Mouse (Mus musculus): ENCODE data around the gene Slco1c1. TPM values are rescaled to one million over a fixed set of nuclear protein-coding genes. Genes with fewer than 3 reads are reported as not detected.
A peak's percentile ranks its signal among the peaks of the same experiment; 100 is the strongest.
"Not testable (repeated sequence)": the region's sequence is repeated elsewhere in the genome, so short reads cannot be mapped to it uniquely, and the experiment has no call there.

Slco1c1 gene
- polyA plus RNA-seq, 1 experiment from 2014 or later: not detected

DNA sequence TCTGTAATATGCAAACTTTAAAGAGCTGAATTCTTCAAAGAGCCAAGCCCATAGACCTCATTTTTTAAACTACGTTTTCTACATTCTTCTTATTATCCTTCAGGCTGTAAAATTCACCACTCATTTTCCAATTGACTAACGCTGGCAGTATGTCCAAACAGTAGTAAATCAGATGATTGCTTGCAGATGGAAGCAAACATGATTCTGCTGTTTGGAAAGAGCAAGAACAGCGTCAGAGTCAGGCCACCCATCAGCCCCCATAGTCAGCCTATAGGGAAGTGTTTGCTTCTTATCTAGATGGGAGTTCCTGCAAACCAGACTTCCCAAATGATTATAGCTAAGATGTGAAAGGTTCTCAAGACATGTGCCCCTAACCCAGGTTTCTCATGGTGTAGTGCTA lies 13.1 kb downstream of the Slco1c1 start:
- Histone ChIP-seq H3K4me1 (peaks cover 16% of the 10 kb centered on the region; the same call in 1 of the 2 replicates), H3K9me3 (no peaks in the 10 kb centered on the region), H3K36me3 (no peaks in the 10 kb centered on the region), H3K4me3 (no peak overlapping the region), H3K27me3 (ENCODE audit: insufficient read depth, poor library complexity, severe bottlenecking) (no peaks in the 10 kb centered on the region), H3K27ac (no peak overlapping the region)
- 59% methylated on average over 3 of the region's 3 CpGs for WGBS
- no peak for DNase-seq (ENCODE audit: low spot score)

DNA sequence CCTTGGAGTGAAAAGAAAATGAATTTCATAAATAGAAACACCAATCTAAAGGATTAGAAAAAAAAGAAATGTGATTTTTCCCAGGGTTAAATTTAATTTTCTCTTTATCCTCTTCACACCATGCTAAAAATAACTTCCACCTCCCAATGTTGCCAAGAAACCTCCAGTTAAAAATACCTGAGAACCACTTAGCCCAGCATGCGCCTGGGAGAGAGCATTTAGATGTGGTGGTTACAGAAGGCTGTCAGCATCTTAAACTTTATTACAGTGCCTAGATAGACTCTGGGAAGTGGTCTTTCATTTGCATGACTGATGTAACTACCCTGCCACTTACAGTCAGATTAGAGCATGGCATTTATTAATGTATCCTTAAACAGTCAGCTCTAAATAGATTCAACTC lies 17.0 kb downstream of the Slco1c1 start:
- no peak for DNase-seq (ENCODE audit: low spot score)
- WGBS: 35% methylated on average over 1 of the region's 1 CpGs
- Histone ChIP-seq H3K9me3 (no peaks in the 10 kb centered on the region), H3K36me3 (no peaks in the 10 kb centered on the region), H3K4me1 (peaks cover 25% of the 10 kb centered on the region; the same call in 1 of the 2 replicates), H3K27me3 (ENCODE audit: insufficient read depth, poor library complexity, severe bottlenecking) (no peaks in the 10 kb centered on the region), H3K4me3 (no peak overlapping the region), H3K27ac (peak overlapping the region; percentile 81)

DNA sequence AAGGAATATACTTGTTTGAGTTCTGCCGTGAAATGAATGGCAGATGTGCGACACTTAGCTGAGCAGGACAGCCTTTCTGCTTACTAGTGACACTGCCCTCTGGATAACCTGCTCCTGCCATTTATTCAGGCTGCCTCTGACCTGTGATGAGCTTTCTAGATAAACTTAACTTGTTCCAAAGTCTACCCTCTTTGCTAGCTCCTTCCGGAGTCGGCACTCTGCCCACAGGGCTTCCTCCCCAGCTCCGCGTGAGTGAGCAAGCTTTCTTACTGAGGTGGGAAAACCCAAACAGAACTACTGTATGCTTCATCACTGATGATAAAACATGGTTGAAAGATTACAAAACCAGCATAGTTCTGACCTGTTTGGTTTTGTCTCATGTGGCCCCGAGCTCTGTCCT lies 19.2 kb downstream of the Slco1c1 start:
- no peak for DNase-seq (ENCODE audit: low spot score)
- Histone ChIP-seq H3K4me1 (peaks cover 25% of the 10 kb centered on the region; the same call in 1 of the 2 replicates), H3K36me3 (no peaks in the 10 kb centered on the region), H3K9me3 (no peaks in the 10 kb centered on the region), H3K4me3 (no peak overlapping the region), H3K27me3 (ENCODE audit: insufficient read depth, poor library complexity, severe bottlenecking) (no peaks in the 10 kb centered on the region), H3K27ac (no peak overlapping the region)
- WGBS: 83% methylated on average over 7 of the region's 7 CpGs

DNA sequence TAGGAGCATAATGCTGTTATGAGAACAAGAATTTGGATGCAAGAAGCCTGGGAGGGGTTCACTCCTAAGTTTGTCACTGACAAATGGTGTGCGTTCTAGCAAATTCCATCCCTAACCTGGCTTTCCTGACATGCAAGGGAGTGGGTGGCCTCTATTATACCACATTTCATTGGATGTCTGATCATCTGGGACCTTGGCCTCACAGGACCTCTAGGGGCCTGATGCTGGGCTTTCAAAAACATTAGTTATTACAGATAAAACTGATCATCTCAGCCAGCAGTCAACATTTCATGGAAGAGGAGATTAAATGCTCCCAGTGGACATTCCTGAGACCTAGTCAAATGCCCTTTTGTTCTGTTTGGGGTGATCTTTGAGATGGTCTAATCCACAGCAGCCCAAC lies 34.0 kb downstream of the Slco1c1 start:
- Histone ChIP-seq H3K36me3 (no peaks in the 10 kb centered on the region), H3K4me1 (no peaks in the 10 kb centered on the region), H3K9me3 (no peaks in the 10 kb centered on the region), H3K4me3 (no peak overlapping the region), H3K27ac (no peak overlapping the region), H3K27me3 (ENCODE audit: insufficient read depth, poor library complexity, severe bottlenecking) (no peaks in the 10 kb centered on the region)
- 73% methylated on average over 1 of the region's 1 CpGs for WGBS
- DNase-seq (ENCODE audit: low spot score): no peak

DNA sequence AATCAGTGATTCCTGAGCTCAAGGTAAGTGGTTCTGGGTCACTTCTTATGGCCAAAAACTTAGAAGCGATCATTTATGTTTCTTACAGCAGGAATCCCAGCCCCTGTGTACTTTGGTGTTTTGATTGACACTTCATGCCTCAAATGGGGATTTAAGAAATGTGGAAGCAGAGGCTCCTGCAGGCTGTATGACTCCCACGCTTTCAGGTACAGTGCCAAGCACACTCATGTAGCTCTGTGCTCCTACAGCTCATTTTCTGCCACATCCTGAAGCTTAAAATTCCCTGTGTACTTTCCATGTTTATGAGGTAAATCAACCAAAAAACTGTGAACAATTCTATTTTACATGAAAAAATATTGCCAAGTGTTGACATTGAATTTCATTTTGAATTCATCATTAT lies 43.2 kb downstream of the Slco1c1 start:
- Histone ChIP-seq H3K27me3 (ENCODE audit: insufficient read depth, poor library complexity, severe bottlenecking) (no peaks in the 10 kb centered on the region), H3K36me3 (no peaks in the 10 kb centered on the region)
- WGBS: 84% methylated on average over 2 of the region's 2 CpGs

DNA sequence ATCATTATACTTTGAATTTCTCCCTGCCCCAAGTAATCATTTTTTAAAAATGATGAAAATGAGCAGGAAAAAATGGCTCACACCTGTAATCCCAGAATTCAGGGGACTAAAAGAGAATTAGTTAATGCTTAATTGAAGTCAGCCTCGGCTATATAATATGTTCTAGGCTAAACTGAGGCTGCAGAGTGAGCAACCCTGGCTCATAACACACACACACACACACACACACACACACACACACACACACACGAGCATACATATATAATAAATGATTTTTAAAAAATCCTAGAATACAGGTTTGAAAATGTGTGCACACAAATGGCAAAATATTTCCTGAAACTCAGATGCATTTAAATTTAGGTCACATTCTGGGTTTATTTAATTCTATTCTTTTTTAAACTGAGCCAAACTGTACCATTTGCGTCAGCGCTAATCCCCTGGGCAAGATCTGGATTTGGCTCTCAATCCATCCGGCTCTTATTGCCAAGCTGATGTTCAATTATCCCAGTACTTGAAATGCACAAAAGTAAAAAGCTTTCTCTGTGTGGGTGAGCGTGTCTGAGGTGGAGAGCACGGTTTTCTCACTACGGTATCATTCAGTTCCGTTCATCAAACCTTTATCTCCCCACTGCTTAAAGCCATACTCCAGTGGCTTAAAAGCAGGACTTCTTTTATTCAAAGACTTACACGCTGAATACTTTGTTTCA lies 43.8 kb downstream of the Slco1c1 start:
- DNase-seq (ENCODE audit: low spot score): no peak
- H3K27ac ChIP-seq: no peak overlapping the region
- H3K4me3 ChIP-seq: no peak overlapping the region
- H3K27me3 ChIP-seq (ENCODE audit: insufficient read depth, poor library complexity, severe bottlenecking): no peaks in the 10 kb centered on the region
- H3K36me3 ChIP-seq: no peaks in the 10 kb centered on the region
- H3K4me1 ChIP-seq: no peaks in the 10 kb centered on the region
- H3K9me3 ChIP-seq: no peaks in the 10 kb centered on the region
- 83% methylated on average over 10 of the region's 10 CpGs for WGBS

More for the DNA sequence above, 43.2 kb downstream of the Slco1c1 start:
- Histone ChIP-seq H3K4me3 (no peak overlapping the region), H3K27ac (no peak overlapping the region), H3K9me3 (no peaks in the 10 kb centered on the region), H3K4me1 (no peaks in the 10 kb centered on the region)
- DNase-seq (ENCODE audit: low spot score): no peak

DNA sequence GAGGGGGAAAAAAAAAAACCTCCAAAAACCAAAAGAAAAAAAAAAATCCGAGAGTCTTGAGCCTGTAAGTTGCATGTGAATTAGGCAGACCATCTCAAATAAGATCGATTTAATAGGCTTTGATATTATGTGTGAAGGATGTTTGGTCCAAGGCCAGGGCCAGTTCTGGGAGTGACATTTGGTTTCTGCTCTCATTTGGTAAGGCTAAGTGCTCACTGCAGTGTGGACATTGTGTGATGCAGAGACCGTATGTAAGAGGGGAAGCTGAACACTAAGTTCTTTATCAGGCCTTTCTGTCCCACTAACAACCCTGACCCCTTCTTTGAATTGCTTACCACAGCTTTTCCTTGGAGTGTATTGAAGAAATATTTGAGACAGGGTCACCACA lies 44.4 kb downstream of the Slco1c1 start:
- Histone ChIP-seq H3K4me1 (no peaks in the 10 kb centered on the region), H3K27me3 (ENCODE audit: insufficient read depth, poor library complexity, severe bottlenecking) (no peaks in the 10 kb centered on the region), H3K27ac (no peak overlapping the region), H3K9me3 (no peaks in the 10 kb centered on the region), H3K36me3 (no peaks in the 10 kb centered on the region), H3K4me3 (no peak overlapping the region)
- whole genome bisulfite sequencing: 75% methylated on average over 3 of the region's 3 CpGs
- no peak for DNase-seq (ENCODE audit: low spot score)

DNA sequence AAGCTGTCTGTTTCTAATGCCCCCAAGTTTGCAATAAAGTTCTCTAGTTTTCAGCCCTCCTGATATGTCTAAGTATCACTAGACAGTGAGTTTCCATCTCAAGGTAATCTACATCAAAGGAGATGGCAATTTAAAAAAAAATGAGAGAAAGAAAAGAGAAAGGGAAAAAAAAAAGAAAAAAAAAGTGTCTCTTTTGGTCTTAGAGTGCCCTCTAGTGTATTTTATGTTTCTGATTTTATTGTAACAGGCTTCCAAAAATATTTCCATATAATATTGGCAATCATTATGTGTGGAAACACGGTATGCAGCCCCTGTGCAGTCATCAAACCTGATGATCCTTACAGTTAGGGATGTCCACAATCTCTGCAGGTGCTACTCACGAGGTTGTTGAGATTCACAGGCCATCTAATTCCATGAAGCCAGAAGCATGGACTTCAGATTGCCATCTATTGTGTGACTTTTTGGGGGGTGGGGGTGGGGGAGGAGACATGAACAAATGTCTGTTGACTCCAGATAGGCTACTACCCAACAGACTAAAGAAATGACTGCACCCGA lies 52.6 kb downstream of the Slco1c1 start:
- 44% methylated on average over 3 of the region's 3 CpGs for WGBS
- DNase-seq (ENCODE audit: low spot score): no peak
- Histone ChIP-seq H3K4me1 (no peaks in the 10 kb centered on the region), H3K9me3 (no peaks in the 10 kb centered on the region), H3K27me3 (ENCODE audit: insufficient read depth, poor library complexity, severe bottlenecking) (no peaks in the 10 kb centered on the region), H3K27ac (no peak overlapping the region), H3K4me3 (no peak overlapping the region), H3K36me3 (no peaks in the 10 kb centered on the region)

DNA sequence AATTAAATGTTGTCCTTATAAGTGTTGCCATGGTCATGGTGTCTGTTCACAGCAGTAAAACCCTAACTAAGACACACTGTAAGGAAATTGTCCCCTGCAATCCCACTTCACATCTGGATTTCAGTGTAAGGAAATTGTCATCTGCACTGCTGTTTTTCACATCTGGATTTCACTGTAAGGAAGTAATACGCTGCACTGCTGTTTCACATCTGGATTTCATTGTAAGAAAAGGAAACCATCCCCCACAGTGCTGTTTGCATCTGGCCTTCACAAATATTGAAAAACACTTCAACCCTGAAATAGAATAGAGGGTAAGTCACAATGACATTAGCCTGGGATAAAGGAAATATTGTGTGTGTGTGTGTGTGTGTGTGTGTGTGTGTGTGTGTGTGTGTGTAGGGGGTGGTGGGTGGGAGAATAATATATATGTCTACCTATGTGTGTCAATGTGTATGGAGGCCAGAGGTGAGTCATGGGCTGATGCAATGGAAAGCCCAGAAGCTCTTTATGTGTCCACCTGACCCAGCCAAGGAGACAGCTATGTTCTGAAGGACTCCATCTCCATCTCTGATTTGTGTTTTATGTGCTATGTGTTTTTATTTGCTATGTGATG lies 60.7 kb downstream of the Slco1c1 start:
- 78% methylated on average over 1 of the region's 1 CpGs for WGBS
- Histone ChIP-seq H3K4me1 (no peaks in the 10 kb centered on the region), H3K27me3 (ENCODE audit: insufficient read depth, poor library complexity, severe bottlenecking) (no peaks in the 10 kb centered on the region), H3K27ac (no peak overlapping the region), H3K36me3 (no peaks in the 10 kb centered on the region), H3K4me3 (no peak overlapping the region), H3K9me3 (no peaks in the 10 kb centered on the region)
- no peak for DNase-seq (ENCODE audit: low spot score)

DNA sequence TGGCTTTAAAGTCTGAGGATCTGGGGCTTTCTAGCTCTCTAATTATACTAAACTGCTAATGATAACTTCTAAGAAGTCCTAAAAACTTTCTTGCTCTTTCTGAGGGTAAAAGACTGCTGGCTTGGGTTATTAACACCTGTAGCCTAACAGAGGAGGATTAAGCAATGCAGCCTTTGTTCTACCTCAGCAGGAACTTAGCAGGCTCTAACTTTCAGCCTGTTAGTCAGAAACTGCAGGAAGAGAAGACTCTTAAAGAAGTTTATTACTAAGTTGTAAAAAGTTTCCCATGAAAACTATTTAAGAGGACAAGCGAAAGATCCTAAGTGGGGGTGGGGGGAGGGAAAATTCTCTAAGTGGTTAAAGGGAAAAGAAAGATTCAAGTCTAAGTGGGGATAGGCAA lies 65.8 kb downstream of the Slco1c1 start:
- Histone ChIP-seq H3K4me3 (no peak overlapping the region), H3K36me3 (no peaks in the 10 kb centered on the region), H3K4me1 (no peaks in the 10 kb centered on the region), H3K9me3 (no peaks in the 10 kb centered on the region), H3K27me3 (ENCODE audit: insufficient read depth, poor library complexity, severe bottlenecking) (no peaks in the 10 kb centered on the region), H3K27ac (no peak overlapping the region)
- 39% methylated on average over 1 of the region's 1 CpGs for WGBS
- no peak for DNase-seq (ENCODE audit: low spot score)

DNA sequence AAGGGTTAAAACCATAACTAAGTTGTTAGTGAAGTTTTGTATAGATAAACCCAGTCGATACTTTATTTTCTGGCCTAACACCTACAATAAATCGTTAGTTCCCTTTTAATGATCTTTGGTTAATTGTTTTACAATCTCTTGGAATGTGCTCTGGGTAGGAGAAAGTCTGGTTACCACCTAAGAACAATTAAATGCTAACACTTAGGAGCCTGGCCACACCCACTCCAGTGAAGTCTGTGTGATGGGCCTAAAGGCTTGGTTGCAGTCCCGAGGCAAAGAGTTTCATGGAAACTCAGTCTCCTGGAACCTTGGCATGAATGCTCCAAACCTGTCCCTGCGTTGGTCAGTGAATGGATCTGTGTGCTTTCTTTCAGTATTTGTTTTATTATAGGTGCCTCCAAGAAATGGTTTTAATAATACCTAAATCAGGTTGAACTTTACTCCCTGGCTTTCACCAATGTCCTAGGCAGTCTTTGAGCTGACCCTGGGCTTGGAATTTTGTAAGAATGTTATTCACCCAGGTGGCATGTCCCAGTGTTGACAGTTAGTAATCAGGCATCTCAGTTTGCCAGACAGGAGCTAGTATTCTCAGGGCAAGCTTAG lies 66.5 kb downstream of the Slco1c1 start:
- H3K4me1 ChIP-seq; H3K4me3 ChIP-seq; H3K27me3 ChIP-seq (ENCODE audit: insufficient read depth, poor library complexity, severe bottlenecking); H3K9me3 ChIP-seq; H3K27ac ChIP-seq; DNase-seq (ENCODE audit: low spot score); H3K36me3 ChIP-seq: not testable (repeated sequence)
- WGBS: 58% methylated on average over 4 of the region's 4 CpGs

DNA sequence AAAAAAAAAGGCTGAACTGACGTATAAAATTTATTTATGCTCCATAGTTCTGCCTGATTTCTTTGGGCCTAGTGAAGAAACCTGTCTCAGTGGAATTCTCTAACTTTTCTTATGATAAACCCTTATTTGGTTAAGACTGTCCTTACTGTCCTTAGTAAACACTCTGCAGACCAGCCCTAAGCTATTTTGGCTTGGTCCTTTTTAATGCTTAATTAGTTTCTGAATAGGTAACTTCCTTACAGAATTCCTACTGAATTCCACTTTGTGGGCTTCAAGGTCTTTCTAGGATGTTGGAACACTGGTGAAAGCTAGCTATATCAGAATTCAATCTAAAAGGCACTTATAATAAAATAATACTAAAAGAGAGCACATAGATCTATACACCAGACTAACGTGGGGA lies 71.9 kb downstream of the Slco1c1 start:
- no peak for DNase-seq (ENCODE audit: low spot score)
- WGBS: 67% methylated on average over 2 of the region's 2 CpGs
- no peaks in the 10 kb centered on the region for H3K4me1 ChIP-seq

DNA sequence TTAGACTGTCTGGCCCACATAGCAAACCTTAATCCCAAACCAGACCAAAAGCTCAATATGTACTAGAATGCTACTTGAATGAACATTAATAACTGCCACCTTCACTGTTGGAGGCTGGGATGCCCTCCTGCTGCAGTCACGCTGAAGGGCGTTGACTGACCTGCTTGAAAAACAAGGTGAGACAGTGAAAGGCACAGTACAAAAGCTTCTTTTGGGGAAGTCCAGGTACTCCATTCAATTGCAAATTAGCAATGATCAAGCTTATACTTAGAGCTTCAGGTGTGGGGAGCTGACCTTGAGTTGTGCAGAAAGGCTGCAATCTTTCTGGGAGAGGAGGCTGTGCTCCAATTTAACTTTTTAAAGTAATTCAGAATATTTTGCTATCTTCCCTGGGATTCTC lies 72.9 kb downstream of the Slco1c1 start:
- H3K27me3 ChIP-seq (ENCODE audit: insufficient read depth, poor library complexity, severe bottlenecking): no peaks in the 10 kb centered on the region
- H3K4me1 ChIP-seq: no peaks in the 10 kb centered on the region
- no peaks in the 10 kb centered on the region for H3K36me3 ChIP-seq
- H3K9me3 ChIP-seq: peaks cover 3% of the 10 kb centered on the region
- no peak overlapping the region for H3K4me3 ChIP-seq
- no peak overlapping the region for H3K27ac ChIP-seq
- WGBS: 95% methylated on average over 2 of the region's 2 CpGs
- no peak for DNase-seq (ENCODE audit: low spot score)

More for the DNA sequence above, 71.9 kb downstream of the Slco1c1 start:
- Histone ChIP-seq H3K27me3 (ENCODE audit: insufficient read depth, poor library complexity, severe bottlenecking) (no peaks in the 10 kb centered on the region), H3K27ac (no peak overlapping the region), H3K9me3 (peaks cover 3% of the 10 kb centered on the region), H3K36me3 (no peaks in the 10 kb centered on the region), H3K4me3 (no peak overlapping the region)
